Mouse (Mus musculus): ENCODE data around the gene Tas2r138. TPM values are rescaled to one million over a fixed set of nuclear protein-coding genes. Genes with fewer than 3 reads are reported as not detected.

Tas2r138 gene
- polyA plus RNA-seq, 1 experiment from 2014 or later = not detected

DNA sequence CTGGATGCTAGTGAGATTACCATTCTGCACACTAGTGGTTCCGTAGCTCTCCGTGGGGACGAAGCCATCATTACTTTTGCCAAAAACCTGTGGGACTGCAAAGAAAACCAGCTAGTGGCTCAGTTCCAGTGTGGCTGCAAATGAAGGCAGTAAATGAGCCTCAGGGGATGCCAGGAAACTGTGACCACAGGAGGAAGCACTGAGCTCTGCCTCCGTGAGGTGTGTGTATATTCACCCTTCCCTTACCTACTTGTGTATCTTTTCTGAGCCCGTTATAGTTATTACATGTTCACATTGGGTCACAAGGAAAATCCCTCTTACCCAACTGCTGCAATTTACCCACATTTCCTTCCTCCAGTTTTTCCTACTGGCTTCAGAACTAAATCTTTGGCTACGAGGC, 28.8 kb downstream of the Tas2r138 start:
- H3K4me1 ChIP-seq (ENCODE audit: control insufficient read depth, insufficient read depth, low read length) = no peaks in the 10 kb centered on the region
- no peak overlapping the region for H3K4me3 ChIP-seq (ENCODE audit: low read depth, low read length)
- WGBS (ENCODE audit: insufficient replicate concordance) = 80% methylated on average over 6 of the region's 6 CpGs
- no peaks in the 10 kb centered on the region for H3K27me3 ChIP-seq (ENCODE audit: control insufficient read depth, insufficient read depth, low read length)
- H3K27ac ChIP-seq (ENCODE audit: low read depth, low read length) = no peak overlapping the region
- no peaks in the 10 kb centered on the region for H3K9me3 ChIP-seq (replicated peaks; ENCODE audit: control insufficient read depth, low read length)
- no peak for ATAC-seq (replicated peaks; ENCODE audit: insufficient number of reproducible peaks, low FRiP score, low TSS enrichment)
- H3K4me2 ChIP-seq = no peak overlapping the region
- no peak overlapping the region for H3K9ac ChIP-seq (ENCODE audit: low read depth, low read length)
- no peaks in the 10 kb centered on the region for H3K36me3 ChIP-seq (ENCODE audit: control insufficient read depth, insufficient read depth, low read length)

DNA sequence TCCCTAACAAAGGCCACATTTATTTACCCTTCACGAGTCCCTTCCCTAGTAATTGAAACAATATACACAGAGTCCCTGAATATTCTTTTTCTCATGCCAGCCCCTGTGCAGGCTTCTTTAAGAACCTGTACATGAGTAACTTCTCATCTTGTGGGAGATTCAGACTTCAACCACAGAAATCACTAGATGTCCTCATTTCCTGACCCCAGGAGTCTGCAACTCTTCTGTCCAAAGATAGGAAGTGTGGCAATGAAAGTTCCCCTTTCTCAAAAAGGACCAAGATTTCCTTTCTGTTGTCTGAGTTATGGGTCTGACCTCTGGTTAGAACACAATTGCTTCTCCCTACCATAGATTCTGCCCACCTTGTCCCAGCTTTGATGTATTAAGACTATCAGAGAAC, 36.8 kb downstream of the Tas2r138 start:
- no peaks in the 10 kb centered on the region for H3K36me3 ChIP-seq (ENCODE audit: control insufficient read depth, insufficient read depth, low read length)
- H3K4me2 ChIP-seq = no peak overlapping the region
- H3K9me3 ChIP-seq (replicated peaks; ENCODE audit: control insufficient read depth, low read length) = no peaks in the 10 kb centered on the region
- no peak for ATAC-seq (replicated peaks; ENCODE audit: insufficient number of reproducible peaks, low FRiP score, low TSS enrichment)
- 64% methylated on average over 1 of the region's 1 CpGs for WGBS (ENCODE audit: insufficient replicate concordance)
- H3K4me1 ChIP-seq (ENCODE audit: control insufficient read depth, insufficient read depth, low read length) = no peaks in the 10 kb centered on the region
- no peak overlapping the region for H3K4me3 ChIP-seq (ENCODE audit: low read depth, low read length)
- H3K9ac ChIP-seq (ENCODE audit: low read depth, low read length) = no peak overlapping the region
- no peak overlapping the region for H3K27ac ChIP-seq (ENCODE audit: low read depth, low read length)
- no peaks in the 10 kb centered on the region for H3K27me3 ChIP-seq (ENCODE audit: control insufficient read depth, insufficient read depth, low read length)

GRCm38 (mm10) chr6:40573618-40574017, 39.5 kb downstream of the Tas2r138 start:
- Histone ChIP-seq H3K27ac (ENCODE audit: low read depth, low read length) (no peak overlapping the region), H3K4me1 (ENCODE audit: control insufficient read depth, insufficient read depth, low read length) (no peaks in the 10 kb centered on the region), H3K36me3 (ENCODE audit: control insufficient read depth, insufficient read depth, low read length) (no peaks in the 10 kb centered on the region), H3K9me3 (replicated peaks; ENCODE audit: control insufficient read depth, low read length) (no peaks in the 10 kb centered on the region), H3K27me3 (ENCODE audit: control insufficient read depth, insufficient read depth, low read length) (no peaks in the 10 kb centered on the region), H3K4me3 (ENCODE audit: low read depth, low read length) (no peak overlapping the region), H3K9ac (ENCODE audit: low read depth, low read length) (no peak overlapping the region), H3K4me2 (no peak overlapping the region)
- 46% methylated on average over 3 of the region's 3 CpGs for WGBS (ENCODE audit: insufficient replicate concordance)
- no peak for ATAC-seq (replicated peaks; ENCODE audit: insufficient number of reproducible peaks, low FRiP score, low TSS enrichment)

DNA sequence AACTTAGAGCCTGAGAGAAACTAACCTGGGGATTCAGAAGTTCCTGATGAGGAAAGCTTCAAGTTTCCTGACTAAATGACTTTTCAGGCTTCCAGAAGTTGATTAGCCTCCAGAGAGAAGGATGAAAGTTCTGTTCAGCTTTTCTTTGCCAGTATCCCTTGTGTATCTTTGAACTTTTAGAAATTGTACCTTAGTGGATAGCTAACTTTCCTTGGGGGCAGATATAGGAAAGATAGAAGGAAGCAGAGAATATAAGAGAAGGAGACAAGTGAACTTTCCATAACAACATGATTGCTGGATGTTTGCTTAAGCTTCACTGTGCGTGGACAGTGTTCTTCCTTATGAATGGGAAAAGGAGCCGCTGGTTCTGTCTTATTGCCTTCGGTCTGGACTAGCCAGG, 43.9 kb downstream of the Tas2r138 start, which contains the start of gene Olfr460:
Gene Olfr460 (plus strand): TSS at position 301 of the 400 bp plus-strand sequence.
- Histone ChIP-seq H3K27me3 (ENCODE audit: control insufficient read depth, insufficient read depth, low read length) (no peaks in the 10 kb centered on the region), H3K27ac (ENCODE audit: low read depth, low read length) (no peak within 1 kb of the TSS), H3K9ac (ENCODE audit: low read depth, low read length) (no peak within 1 kb of the TSS), H3K4me3 (ENCODE audit: low read depth, low read length) (no peak within 1 kb of the TSS), H3K4me2 (no peak within 1 kb of the TSS), H3K9me3 (replicated peaks; ENCODE audit: control insufficient read depth, low read length) (no peaks in the 10 kb centered on the region), H3K36me3 (ENCODE audit: control insufficient read depth, insufficient read depth, low read length) (no peaks in the 10 kb centered on the region), H3K4me1 (ENCODE audit: control insufficient read depth, insufficient read depth, low read length) (no peaks in the 10 kb centered on the region)
- ATAC-seq (replicated peaks; ENCODE audit: insufficient number of reproducible peaks, low FRiP score, low TSS enrichment) = no peak
- WGBS (ENCODE audit: insufficient replicate concordance) = 78% methylated on average over 3 of the region's 3 CpGs

Other genes starting within 250 kb of the Tas2r138 start
- gene E330009J07Rik, start 177.2 kb downstream of the Tas2r138 start, polyA plus RNA-seq (2014; fragmentation: Nextera tagmentation; extraction: Ambion mirVana) = 3.4 and 3.7 TPM in 2 replicates
- not detected in 2 replicates for gene Wee2, start 174.2 kb downstream of the Tas2r138 start, polyA plus RNA-seq (2014; fragmentation: Nextera tagmentation; extraction: Ambion mirVana)
- gene Ssbp1, start 142.0 kb downstream of the Tas2r138 start, polyA plus RNA-seq (2014; fragmentation: Nextera tagmentation; extraction: Ambion mirVana) = 108 and 112 TPM in 2 replicates
- gene Tas2r137, start 122.1 kb downstream of the Tas2r138 start, polyA plus RNA-seq (2014; fragmentation: Nextera tagmentation; extraction: Ambion mirVana) = not detected in 2 replicates
- gene Tas2r108, start 119.8 kb downstream of the Tas2r138 start, polyA plus RNA-seq (2014; fragmentation: Nextera tagmentation; extraction: Ambion mirVana) = 0.31 TPM in 1 of 2 replicates, not detected in the other
- not detected in 2 replicates for gene Prss37, start 93.8 kb downstream of the Tas2r138 start, polyA plus RNA-seq (2014; fragmentation: Nextera tagmentation; extraction: Ambion mirVana)
- not detected in 2 replicates for gene Olfr461, start 58.3 kb downstream of the Tas2r138 start, polyA plus RNA-seq (2014; fragmentation: Nextera tagmentation; extraction: Ambion mirVana)
- gene Olfr460, start 43.8 kb downstream of the Tas2r138 start, polyA plus RNA-seq (2014; fragmentation: Nextera tagmentation; extraction: Ambion mirVana) = 0.06 TPM in 1 of 2 replicates, not detected in the other
- 0.17 and 0.57 TPM in 2 replicates for gene Clec5a, start 27.5 kb downstream of the Tas2r138 start, polyA plus RNA-seq (2014; fragmentation: Nextera tagmentation; extraction: Ambion mirVana)
- 0.04 and 0.06 TPM in 2 replicates for gene Mgam, start 15.5 kb upstream of the Tas2r138 start, polyA plus RNA-seq (2014; fragmentation: Nextera tagmentation; extraction: Ambion mirVana)